Mouse (Mus musculus): Measurements from ENCODE around the gene Fam227a. TPM values are rescaled to one million over a fixed set of nuclear protein-coding genes. Genes with fewer than 3 reads are reported as not detected.

Fam227a gene
- 10 to 100 TPM; 12.3 to 13.1 TPM for total RNA-seq (2021)
- long read RNA-seq, experiment 1, partial matches to known transcripts, result 0 of 1 reads
- long read RNA-seq, experiment 1, other reads (novel, unspliced or antisense), result 1 of 1 reads
- long read RNA-seq, experiment 2, result 0 reads

DNA sequence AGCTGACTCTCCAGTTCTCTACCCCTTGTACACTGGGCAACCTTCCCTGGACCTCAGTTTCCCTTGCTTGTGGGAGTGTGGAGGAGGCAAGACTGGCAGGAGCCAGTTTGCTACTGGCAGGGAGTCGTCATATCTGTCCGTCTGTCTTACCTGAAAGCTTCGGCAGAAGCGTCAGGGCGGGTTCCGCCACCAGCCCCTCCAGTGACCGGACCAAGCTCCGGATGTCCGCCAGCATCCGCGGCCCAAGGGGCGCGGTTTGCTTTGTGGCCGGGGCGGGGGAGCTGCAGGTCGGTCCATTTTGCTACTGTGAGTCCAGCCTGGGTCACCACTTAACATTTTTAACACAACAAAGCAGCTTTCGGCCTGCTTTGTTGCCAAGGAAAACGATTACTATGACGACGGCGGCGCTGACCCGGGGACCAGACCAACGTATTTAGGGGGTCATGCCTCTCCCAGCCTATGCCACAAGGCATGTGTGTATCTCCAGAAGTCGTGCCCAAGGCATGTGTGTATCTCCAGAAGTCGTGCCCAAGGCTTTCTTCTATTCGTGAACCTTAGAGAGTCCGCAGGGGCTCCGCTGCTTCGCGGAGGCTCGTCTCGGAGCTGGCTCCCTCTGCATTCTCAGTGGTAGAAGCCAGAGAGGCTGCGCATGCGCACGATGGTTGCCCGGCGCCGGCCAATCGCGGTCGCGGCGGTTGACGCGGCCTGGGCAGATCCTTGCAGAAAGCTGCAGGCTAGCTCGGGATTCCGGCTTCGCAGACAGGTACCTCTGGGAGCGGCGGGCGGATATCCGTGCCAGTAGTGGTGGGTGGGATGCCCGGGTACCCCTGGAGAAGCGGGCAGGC is at the start of gene Fam227a, which contains the start of gene Cby1:
Gene Fam227a (minus strand): TSS at position 426 of the 845 bp plus-strand sequence.
Gene Cby1 (plus strand): TSS at position 669 of the 845 bp plus-strand sequence.
- TF ChIP-seq CTCF (conservative IDR thresholded peaks at IDR 0.05), result no peak
- peak within 1 kb of the TSS; percentile 87 for H3K4me3 ChIP-seq
- peak within 1 kb of the TSS; percentile 100 for H3K27ac ChIP-seq
- peak; percentile 92 to 95 for DNase-seq (ENCODE audit: low spot score in 2 of 2)

DNA sequence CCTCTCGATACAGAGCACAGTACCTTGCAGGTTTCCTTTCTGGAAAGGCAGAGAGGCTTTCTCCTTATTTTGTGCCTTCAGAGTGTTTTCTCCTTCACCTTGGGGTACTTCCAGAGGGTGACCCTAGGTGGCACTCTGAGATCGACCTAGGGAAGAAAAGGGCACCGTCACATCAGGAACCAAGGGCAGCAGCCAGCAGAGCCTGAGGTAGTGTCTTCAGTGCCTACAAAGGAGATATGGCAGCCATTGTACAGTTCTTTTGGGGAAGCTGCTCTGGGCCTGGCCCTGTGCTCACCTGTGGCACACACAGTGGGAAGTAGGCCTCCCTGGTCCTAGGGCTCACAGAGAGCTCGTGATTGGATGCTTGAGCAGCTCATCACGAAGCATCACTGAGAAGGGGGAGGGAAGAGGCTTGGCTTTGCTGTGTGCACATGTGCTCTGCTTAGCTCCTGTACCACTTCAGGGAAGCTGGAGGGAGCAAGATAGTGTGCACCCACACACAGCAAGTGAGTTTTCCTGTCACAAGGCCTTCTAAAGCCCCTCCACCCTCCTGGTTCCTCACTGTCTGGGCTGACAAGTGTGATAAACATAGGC is 49.6 kb upstream of the Fam227a start:
- DNase-seq (ENCODE audit: low spot score in 2 of 2), result no peak
- H3K4me3 ChIP-seq, result no peak overlapping the region
- H3K27ac ChIP-seq, result no peak overlapping the region
- TF ChIP-seq CTCF (conservative IDR thresholded peaks at IDR 0.05), result peak; percentile 33; the same call in 1 of the 2 replicates

DNA sequence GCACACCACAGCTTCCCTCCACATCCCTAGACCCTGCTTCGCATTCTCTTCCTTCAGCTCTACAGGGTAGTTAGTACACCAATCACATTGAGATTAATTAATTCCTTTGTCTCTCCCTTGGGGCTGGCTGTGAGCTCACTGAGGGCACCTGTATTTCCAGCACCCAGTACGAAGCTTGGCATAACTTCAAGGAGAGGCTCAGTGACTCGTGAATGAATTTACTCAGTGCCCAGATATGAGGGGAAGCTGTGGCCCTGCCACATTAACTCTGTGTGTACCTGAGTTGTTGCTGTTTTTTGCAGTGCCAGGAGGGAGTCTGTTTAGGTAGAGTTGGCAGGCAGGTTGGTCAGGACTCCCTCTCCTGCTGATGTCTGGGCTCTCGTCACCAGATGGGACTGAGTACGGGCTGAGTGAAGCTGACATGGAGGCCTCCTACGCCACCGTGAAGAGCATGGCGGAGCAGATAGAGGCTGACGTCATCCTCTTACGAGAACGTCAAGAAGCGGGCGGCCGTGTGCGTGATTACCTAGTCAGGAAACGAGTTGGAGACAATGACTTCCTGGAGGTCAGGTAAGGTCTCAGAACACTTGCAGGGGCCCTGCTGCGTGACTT is 48.0 kb upstream of the Fam227a start:
- no peak for DNase-seq (ENCODE audit: low spot score in 2 of 2)
- TF ChIP-seq CTCF (conservative IDR thresholded peaks at IDR 0.05), result no peak
- Histone ChIP-seq H3K27ac (no peak overlapping the region), H3K4me3 (no peak overlapping the region)

DNA sequence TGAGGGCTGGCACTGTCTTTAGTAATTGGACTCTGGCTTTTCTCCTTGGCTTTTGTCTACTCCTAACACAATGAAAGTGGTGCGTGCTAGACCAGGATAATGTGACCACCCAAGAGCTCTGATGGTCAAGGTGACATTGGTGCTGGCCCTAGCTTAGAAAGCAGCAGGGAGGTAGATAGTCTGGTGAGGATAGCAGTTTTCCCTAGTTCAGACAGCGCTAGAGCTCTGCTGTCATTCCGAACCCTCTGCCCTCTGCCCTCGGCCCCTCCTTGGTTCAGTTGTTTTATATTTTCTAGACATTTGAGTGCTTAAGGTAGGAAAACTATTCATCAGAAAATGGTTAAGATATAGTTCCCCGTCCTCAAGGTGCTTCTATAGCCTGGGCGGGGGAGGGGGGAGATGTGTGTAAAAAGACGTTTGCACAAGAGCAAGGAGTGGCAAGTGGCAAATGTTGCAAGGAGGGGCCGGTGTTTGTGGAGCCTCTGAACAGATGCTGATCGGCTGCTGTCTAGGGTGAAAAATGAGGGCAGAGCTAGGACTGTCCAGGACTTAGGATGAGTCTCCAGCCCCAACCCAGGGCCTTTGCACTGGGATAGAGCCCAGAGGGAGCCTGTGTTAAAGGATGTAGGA is 38.9 kb upstream of the Fam227a start:
- TF ChIP-seq CTCF (conservative IDR thresholded peaks at IDR 0.05), result no peak
- DNase-seq (ENCODE audit: low spot score in 2 of 2), result no peak
- no peak overlapping the region for H3K4me3 ChIP-seq
- peak overlapping the region; percentile 15; the same call in 1 of the 2 replicates for H3K27ac ChIP-seq

DNA sequence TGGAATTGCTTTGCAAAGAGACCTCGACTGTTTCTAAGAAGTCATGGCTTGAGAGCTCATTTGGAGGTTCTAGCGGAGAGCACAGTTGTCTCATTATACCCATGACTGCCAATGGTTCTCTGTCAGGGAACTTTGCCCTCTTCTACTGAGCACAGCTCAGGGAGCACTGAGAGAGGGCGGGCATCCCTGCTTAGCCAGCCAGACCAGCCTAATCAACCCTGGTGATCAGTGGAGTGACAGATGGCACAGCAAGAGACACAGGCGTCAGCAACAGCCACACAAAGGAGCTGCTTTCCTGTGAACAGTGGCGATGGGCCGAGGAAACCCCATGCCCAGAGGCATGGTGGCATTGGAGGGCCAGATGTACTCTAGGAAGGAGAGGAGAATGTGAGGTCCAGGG is 38.3 kb upstream of the Fam227a start:
- peak overlapping the region; percentile 15 for H3K27ac ChIP-seq
- DNase-seq (ENCODE audit: low spot score in 2 of 2), result no peak

DNA sequence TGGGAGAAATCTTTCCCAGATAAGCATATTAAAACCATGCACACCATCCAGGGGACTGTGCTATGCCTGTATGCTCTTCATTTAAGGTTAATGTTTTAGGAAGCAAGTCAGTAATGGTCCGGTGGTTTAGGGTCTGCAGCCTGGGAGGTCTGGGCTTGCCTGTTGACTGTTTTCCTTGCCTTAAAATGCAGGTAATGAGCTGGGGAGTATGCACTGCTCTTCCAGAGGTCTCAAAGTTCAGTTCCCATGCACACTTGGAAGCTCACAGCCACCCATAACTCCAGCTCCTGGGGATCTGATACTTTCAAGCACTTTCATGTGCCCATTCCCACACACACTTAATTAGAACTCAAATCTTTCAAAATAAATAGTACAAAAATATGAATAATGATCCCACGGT is 37.8 kb upstream of the Fam227a start:
- Histone ChIP-seq H3K27ac (no peak overlapping the region), H3K4me3 (no peak overlapping the region)
- no peak for TF ChIP-seq CTCF (conservative IDR thresholded peaks at IDR 0.05)
- no peak for DNase-seq (ENCODE audit: low spot score in 2 of 2)

More for the DNA sequence above, 38.3 kb upstream of the Fam227a start:
- no peak overlapping the region for H3K4me3 ChIP-seq
- TF ChIP-seq CTCF (conservative IDR thresholded peaks at IDR 0.05), result no peak

DNA sequence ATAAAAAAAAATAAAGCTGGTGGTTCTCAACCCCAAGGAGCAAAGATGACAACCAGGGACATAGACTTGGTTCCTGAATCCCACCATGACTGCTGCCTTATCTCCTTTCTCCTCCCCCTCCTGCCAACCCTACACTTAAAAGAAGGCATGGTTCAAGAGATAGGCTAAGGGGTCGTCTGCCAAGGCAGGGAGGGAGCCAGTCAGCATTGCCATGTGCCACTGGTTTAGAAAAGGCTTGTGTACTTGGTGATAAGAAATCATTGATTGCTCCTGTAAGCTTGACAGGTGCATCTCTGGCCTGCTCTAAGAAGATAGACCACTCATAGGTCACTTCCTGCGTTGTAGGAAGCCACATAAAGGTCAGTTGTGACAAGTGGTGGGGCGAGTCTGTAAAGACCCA is 36.8 kb upstream of the Fam227a start:
- TF ChIP-seq CTCF (conservative IDR thresholded peaks at IDR 0.05), result no peak
- DNase-seq (ENCODE audit: low spot score in 2 of 2), result no peak
- H3K27ac ChIP-seq, result no peak overlapping the region
- H3K4me3 ChIP-seq, result no peak overlapping the region

DNA sequence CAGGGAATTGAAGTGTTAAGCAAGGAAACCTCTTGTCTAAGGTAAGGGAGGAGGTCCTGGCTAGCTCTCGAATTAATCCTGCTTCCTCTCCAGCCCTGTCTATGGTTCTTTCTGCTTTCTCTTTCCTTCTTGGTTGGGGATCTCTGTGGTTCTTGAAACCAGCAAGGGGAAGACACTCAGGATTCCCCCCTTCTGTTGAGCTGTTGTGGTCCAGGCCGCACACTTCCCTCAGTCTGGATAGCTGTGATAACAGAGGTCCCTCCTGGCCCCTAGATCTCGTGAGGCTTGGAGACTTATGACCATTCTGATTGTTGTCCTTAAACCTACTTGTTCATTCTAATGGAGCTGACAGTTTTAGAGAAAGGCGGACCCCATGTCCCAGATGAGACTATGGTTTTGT is 35.8 kb upstream of the Fam227a start:
- no peak for DNase-seq (ENCODE audit: low spot score in 2 of 2)
- H3K4me3 ChIP-seq, result no peak overlapping the region
- TF ChIP-seq CTCF (conservative IDR thresholded peaks at IDR 0.05), result no peak
- H3K27ac ChIP-seq, result peak overlapping the region; percentile 25; the same call in 1 of the 2 replicates

DNA sequence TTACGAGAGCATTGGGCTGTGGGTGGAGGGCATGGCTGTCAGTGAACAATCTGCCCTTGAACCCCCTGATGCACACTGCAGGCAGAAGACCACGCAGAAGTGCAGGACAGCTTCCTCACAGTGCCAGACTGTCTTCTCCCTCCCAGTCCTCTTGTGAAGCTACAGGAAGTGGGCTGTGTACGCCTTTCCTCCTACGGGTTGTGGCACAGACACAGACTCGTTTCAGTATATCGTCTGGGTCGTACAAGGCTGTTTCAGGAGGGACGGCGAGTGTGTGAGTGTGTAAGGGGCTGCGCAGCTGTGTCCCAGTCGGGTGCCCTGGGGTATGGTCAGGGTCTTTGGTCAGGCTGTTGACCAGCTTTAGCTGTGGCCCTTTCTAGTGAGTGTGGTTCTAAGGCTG is 35.0 kb upstream of the Fam227a start:
- no peak for DNase-seq (ENCODE audit: low spot score in 2 of 2)
- Histone ChIP-seq H3K27ac (peak overlapping the region; percentile 25; the same call in 1 of the 2 replicates), H3K4me3 (no peak overlapping the region)
- TF ChIP-seq CTCF (conservative IDR thresholded peaks at IDR 0.05), result no peak

DNA sequence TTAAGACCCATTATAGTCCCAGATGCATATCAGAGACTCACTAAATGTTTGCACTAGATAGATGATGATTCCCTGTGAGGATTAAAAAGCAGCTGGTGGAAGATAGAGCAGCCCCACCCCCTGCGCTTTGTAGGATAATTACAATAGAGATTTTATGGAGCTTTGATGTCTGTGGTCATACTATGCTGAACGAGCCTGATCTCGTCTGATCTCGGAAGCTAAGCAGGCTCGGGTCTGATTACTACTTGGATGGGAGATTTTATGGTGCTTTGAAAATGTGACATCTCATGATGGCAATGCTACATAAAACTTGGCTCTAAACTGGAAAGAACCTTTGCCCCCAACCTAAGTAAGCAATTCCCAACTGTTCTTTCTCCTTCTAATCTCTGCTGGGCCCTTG is 33.6 kb upstream of the Fam227a start:
- TF ChIP-seq CTCF (conservative IDR thresholded peaks at IDR 0.05), result no peak
- Histone ChIP-seq H3K4me3 (no peak overlapping the region), H3K27ac (no peak overlapping the region)
- DNase-seq (ENCODE audit: low spot score in 2 of 2), result no peak

DNA sequence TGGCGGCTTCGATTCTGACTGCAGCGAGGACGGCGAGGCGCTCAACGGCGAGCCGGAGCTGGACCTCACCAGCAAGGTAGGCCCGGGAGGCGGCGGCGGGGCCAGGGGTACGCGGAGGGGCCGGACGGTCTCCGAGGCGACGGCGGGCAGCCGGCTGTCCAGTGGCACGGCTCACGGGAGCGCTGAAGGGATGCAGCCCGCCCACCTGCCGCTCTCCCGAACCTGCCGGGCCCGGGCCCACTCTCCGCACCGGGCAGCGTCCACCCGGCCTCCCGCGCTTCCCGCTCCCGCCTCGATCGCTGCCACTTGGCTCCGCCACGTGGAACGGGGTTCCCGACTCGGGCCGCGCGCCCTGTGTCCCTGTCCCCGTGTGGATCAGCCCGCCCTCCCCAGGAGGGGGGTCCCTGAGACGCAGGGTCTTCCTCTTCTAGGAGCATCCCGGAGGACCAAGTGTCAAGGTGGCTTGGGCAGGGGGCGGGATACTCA is 32.3 kb upstream of the Fam227a start:
- no peak for TF ChIP-seq CTCF (conservative IDR thresholded peaks at IDR 0.05)
- peak in 1 of 2 experiments; percentile 40 for DNase-seq (ENCODE audit: low spot score in 2 of 2)
- Histone ChIP-seq H3K27ac (peak overlapping the region; percentile 94), H3K4me3 (peak overlapping the region; percentile 94)

DNA sequence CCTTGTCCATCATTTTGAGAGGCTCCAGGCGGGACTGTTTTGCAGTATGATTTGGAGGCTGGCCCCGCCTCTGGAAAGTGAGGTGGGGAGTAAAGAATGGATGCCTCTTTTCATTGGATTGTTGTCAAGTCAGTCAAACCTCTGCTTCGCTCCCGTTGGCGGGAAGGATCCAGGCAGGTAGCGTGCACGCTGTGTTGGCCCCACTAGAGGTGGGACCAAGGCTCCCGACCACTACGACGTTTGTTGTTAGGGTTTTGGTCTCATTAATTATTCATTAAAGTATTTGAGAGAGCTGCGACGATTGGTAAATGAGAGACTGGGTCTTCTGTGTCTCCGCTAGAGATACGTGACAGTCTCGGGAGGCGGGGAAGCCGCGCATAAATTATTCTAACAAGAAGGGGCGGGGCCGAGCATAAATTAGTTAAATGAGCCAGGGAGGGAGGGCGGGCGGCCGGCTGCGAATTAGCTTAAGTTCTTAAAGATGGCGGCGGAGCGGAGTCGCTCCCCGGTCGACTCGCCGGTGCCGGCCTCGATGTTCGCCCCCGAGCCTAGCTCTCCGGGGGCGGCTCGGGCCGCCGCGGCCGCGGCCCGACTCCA is 31.8 kb upstream of the Fam227a start, which contains the start of gene Gtpbp1:
Gene Gtpbp1 (plus strand): TSS at position 420 of the 597 bp plus-strand sequence.
- DNase-seq (ENCODE audit: low spot score in 2 of 2), result peak; percentile 97 to 100
- Histone ChIP-seq H3K4me3 (peak within 1 kb of the TSS; percentile 94), H3K27ac (peak within 1 kb of the TSS; percentile 94)
- TF ChIP-seq CTCF (conservative IDR thresholded peaks at IDR 0.05), result no peak

Data from layer of hippocampus, adult 2 months (tissue).